Mouse (Mus musculus) hindbrain, embryonic 14.5 days (tissue): ENCODE measurements at regions not wholly inside any gene's neighbourhood (a gene's known extent, or its start where the extent isn't known, plus 50 kb on each side); places are given as distances from the start of the nearest gene placed in this dataset.

Experiments
- ATAC-seq: fragments of 200-750 bp; cut with Nextera tagmentation; 2 replicates; pipeline ENCODE4 v1.8.0; 2017; ENCODE audit warnings: moderate number of reproducible peaks, mild to moderate bottlenecking, moderate TSS enrichment, moderate library complexity; ENCODE audit not compliant: low FRiP score
- DNase-seq: peaks from one replicate; pipeline ENCODE4 v3.0.0-alpha.2; 2015; ENCODE audit warnings: low spot score
- H3K27ac ChIP-seq: fragments of 300-500 bp; sonication (generic); 2 replicates; pipeline ENCODE4 v1.5.1; 2014; ENCODE audit warnings: mild to moderate bottlenecking, moderate library complexity
- H3K27me3 ChIP-seq: fragments of 300-500 bp; sonication (generic); 2 replicates; pipeline ENCODE4 v1.6.1; 2014; ENCODE audit warnings: mild to moderate bottlenecking, low read length, mixed read lengths; ENCODE audit not compliant: control insufficient read depth, insufficient read depth
- H3K36me3 ChIP-seq: fragments of 300-500 bp; sonication (generic); replicated peaks from 2 replicates; pipeline ENCODE4 v1.6.1; 2014; ENCODE audit not compliant: control insufficient read depth, insufficient read depth
- H3K4me1 ChIP-seq: fragments of 300-500 bp; sonication (generic); replicated peaks from 2 replicates; pipeline ENCODE4 v1.6.1; 2014; ENCODE audit warnings: antibody characterized with exemption, low read length, mixed read lengths; ENCODE audit not compliant: control insufficient read depth, insufficient read depth
- H3K4me2 ChIP-seq: fragments of 300-500 bp; sonication (generic); replicated peaks from 2 replicates; pipeline ENCODE4 v1.6.1; 2014; ENCODE audit warnings: mild to moderate bottlenecking, moderate library complexity
- H3K4me3 ChIP-seq: fragments of 300-500 bp; sonication (generic); replicated peaks from 2 replicates; pipeline ENCODE4 v1.5.1; 2014; ENCODE audit warnings: mild to moderate bottlenecking, low read length
- H3K9ac ChIP-seq: fragments of 300-500 bp; sonication (generic); 2 replicates; pipeline ENCODE4 v1.6.1; 2014
- H3K9me3 ChIP-seq: fragments of 300-500 bp; sonication (generic); 2 replicates; pipeline ENCODE4 v1.6.1; 2016; ENCODE audit warnings: low read length; ENCODE audit not compliant: control insufficient read depth
- WGBS: fragments of 180-500 bp; shearing (Covaris S2); extraction: QIAGEN DNeasy Blood & Tissue Kit; methylation state at CpG from one replicate; pipeline ENCODE4 v1.1.7; 2014; 5-methylcytosine and 5-hydroxymethylcytosine counted together

- no peak overlapping the region for H3K27ac ChIP-seq
- no peak overlapping the region for H3K4me3 ChIP-seq
- ATAC-seq (peak; percentile 31; the same call in 1 of the 2 replicates), DNase-seq (no peak)
- H3K27me3 ChIP-seq: no peaks in the 10 kb centered on the region
- no peak overlapping the region for H3K9ac ChIP-seq
- H3K4me2 ChIP-seq: peak overlapping the region; percentile 10; the same call in 1 of the 2 replicates
- no peaks in the 10 kb centered on the region for H3K9me3 ChIP-seq
- no peaks in the 10 kb centered on the region for H3K36me3 ChIP-seq
- peaks cover 12% of the 10 kb centered on the region for H3K4me1 ChIP-seq
- 5% methylated on average over 9 of the region's 9 CpGs for WGBS
Measured at GRCm38 (mm10) chr11:82618457-82618856, 145.7 kb downstream of the Cct6b start.

DNA sequence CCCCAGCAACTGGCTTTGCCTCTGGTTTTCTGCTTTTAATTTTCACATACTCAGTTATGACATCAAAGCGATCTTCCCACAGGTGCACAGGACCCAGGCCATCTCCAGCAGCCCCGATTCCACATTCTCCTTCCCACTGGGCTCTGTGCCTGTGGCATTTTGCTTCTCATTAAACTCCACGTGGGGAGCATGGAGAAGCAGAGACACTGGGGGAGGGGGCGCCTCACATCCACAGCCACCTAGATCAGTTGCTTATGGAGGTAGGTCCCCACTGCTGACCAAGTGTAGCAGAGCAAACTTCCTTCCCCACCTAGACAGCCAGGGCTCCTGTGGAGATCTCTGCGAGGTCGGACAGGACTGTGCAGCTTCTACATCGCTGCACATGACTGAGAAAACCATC, 147.3 kb downstream of the Cct6b start:
- Histone ChIP-seq H3K36me3 (no peaks in the 10 kb centered on the region), H3K9ac (no peak overlapping the region), H3K27me3 (no peaks in the 10 kb centered on the region), H3K4me1 (peaks cover 12% of the 10 kb centered on the region), H3K4me3 (no peak overlapping the region), H3K4me2 (no peak overlapping the region), H3K9me3 (no peaks in the 10 kb centered on the region), H3K27ac (no peak overlapping the region)
- WGBS: 56% methylated on average over 7 of the region's 7 CpGs
- DNase-seq (no peak), ATAC-seq (no peak)

DNA sequence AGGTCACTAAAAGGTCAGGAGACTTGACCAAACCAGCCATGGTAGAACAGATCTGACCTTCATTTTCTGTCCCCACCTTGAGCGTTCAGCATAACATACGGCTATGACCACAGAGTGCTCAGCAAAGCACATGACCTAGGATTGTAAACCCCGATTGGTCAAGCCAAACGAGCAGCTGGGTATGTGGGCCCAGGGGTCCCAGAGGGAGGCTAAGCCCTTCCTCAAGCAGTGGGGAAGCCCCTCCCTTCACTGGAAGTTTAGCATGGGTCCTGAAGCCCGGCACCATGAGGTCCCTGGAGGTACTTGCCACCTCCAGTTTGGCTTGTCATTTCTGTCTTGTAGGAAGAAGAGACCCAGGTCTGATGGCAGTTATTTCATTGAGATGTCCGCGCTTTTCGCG, 149.8 kb downstream of the Cct6b start:
- H3K27me3 ChIP-seq: no peaks in the 10 kb centered on the region; the same call in 1 of the 2 replicates
- 92% methylated on average over 9 of the region's 9 CpGs for WGBS
- H3K4me1 ChIP-seq: peaks cover 12% of the 10 kb centered on the region
- ATAC-seq (no peak), DNase-seq (no peak)
- no peak overlapping the region for H3K4me2 ChIP-seq
- no peak overlapping the region for H3K27ac ChIP-seq
- no peak overlapping the region for H3K9ac ChIP-seq
- no peaks in the 10 kb centered on the region for H3K9me3 ChIP-seq
- H3K4me3 ChIP-seq: no peak overlapping the region
- H3K36me3 ChIP-seq: no peaks in the 10 kb centered on the region

DNA sequence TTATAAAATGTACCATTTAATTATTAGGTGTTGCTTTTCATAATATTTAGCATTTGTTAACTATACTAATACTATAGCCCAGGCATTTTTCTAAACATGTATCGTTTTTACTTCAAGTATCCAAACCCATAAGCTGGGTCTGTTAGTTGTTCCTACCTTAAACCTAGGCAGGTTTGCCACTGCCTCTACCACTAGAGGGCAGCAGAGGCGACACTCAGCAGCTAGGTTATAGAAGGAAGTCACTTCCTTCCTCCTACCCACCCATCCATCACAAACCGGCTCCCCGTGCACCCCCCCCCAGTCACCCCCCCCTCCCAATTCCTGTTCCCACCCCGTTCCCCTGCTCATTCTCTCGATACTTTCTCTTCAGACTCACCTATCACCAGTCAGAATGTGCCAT, 150.6 kb downstream of the Cct6b start:
- Histone ChIP-seq H3K27ac (no peak overlapping the region), H3K27me3 (no peaks in the 10 kb centered on the region; the same call in 1 of the 2 replicates), H3K4me3 (no peak overlapping the region), H3K4me1 (peaks cover 12% of the 10 kb centered on the region), H3K36me3 (no peaks in the 10 kb centered on the region), H3K4me2 (no peak overlapping the region), H3K9ac (no peak overlapping the region), H3K9me3 (no peaks in the 10 kb centered on the region)
- ATAC-seq: no peak
- DNase-seq: peak; percentile 73
- 22% methylated on average over 6 of the region's 6 CpGs for WGBS

DNA sequence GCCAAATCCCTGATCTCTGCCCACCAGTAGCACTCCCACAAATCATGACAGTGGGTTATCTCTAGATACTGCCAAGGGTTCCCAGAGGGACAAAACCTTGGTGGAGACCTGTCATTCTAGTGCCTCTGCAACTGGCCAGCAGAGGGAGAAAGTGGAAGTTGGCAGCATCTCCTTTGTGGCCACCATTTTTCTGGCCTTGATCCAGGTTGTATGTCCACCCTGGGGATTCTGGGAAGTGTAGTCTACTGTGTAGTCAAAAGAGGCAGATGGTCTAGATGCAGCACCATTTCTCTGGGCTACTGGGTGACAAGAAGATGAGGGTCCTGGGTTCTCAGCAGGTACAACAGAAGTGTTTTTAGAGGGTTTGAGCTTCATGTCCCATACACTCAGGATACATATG, 152.1 kb downstream of the Cct6b start:
- Histone ChIP-seq H3K4me1 (peaks cover 6% of the 10 kb centered on the region; the same call in 1 of the 2 replicates), H3K4me2 (no peak overlapping the region), H3K27me3 (no peaks in the 10 kb centered on the region; the same call in 1 of the 2 replicates), H3K36me3 (no peaks in the 10 kb centered on the region), H3K9ac (no peak overlapping the region), H3K9me3 (no peaks in the 10 kb centered on the region), H3K27ac (no peak overlapping the region), H3K4me3 (no peak overlapping the region)
- DNase-seq: peak; percentile 71
- ATAC-seq: no peak

DNA sequence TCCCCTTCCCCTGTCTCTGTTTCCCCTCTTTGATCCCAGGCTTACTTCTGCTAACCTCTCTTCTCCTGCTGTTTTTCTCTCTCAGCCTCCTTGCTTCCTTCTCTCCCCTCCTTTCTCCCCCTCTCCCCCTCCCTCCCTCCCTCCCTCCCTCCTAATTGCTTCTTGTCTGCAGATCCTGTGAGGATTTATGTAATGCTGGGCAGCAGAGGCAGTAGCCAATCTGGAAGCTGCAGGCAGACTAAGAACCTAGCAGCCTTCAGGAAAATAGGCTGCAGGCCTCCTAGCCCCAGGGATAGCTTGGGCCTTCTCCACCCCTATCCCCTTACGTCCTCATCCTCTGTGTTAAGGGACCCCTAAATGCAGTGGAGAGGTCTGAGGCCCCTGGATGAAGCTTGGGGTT, 155.2 kb downstream of the Cct6b start:
- Histone ChIP-seq H3K27me3 (no peaks in the 10 kb centered on the region; the same call in 1 of the 2 replicates), H3K4me2 (no peak overlapping the region), H3K9me3 (no peaks in the 10 kb centered on the region), H3K4me3 (no peak overlapping the region), H3K36me3 (no peaks in the 10 kb centered on the region), H3K9ac (no peak overlapping the region), H3K4me1 (no peaks in the 10 kb centered on the region; the same call in 1 of the 2 replicates), H3K27ac (no peak overlapping the region)
- no peak for DNase-seq
- 50% methylated on average over 1 of the region's 1 CpGs for WGBS
- no peak for ATAC-seq

GRCm38 (mm10) chr11:82607661-82608060, 156.5 kb downstream of the Cct6b start:
- ATAC-seq: no peak
- H3K4me1 ChIP-seq: peaks cover 8% of the 10 kb centered on the region
- no peak overlapping the region for H3K4me2 ChIP-seq
- H3K4me3 ChIP-seq: no peak overlapping the region
- H3K9ac ChIP-seq: no peak overlapping the region
- no peaks in the 10 kb centered on the region for H3K9me3 ChIP-seq
- no peaks in the 10 kb centered on the region for H3K36me3 ChIP-seq
- DNase-seq: no peak
- 84% methylated on average over 5 of the region's 5 CpGs for WGBS
- no peaks in the 10 kb centered on the region; the same call in 1 of the 2 replicates for H3K27me3 ChIP-seq
- H3K27ac ChIP-seq: no peak overlapping the region

GRCm38 (mm10) chr11:82604251-82604835, 159.8 kb downstream of the Cct6b start:
- Histone ChIP-seq H3K27me3 (no peaks in the 10 kb centered on the region), H3K36me3 (no peaks in the 10 kb centered on the region), H3K27ac (no peak overlapping the region), H3K9ac (no peak overlapping the region), H3K4me2 (no peak overlapping the region), H3K4me1 (peaks cover 15% of the 10 kb centered on the region), H3K4me3 (no peak overlapping the region), H3K9me3 (no peaks in the 10 kb centered on the region)
- ATAC-seq (no peak), DNase-seq (no peak)
- 75% methylated on average over 7 of the region's 7 CpGs for WGBS

DNA sequence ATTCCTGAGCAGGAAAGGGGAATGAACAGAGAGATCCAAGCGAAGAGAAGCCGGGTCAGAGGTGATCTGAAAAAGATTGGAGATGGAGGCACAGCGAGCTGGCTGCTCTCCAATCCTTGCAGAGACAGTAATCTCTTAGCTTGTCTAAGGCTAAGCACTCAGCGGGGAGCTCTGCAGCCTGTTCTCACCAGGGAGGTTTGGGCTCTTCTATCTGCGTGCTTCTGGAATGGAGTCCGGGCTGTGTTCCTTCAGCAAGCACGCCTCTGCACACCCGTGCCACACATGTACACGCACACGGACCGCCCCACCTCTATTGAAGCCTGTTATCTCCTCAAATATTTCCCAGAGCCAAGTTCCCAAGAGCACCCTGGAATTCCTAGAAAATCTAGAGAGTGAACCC, 161.3 kb downstream of the Cct6b start:
- Histone ChIP-seq H3K27me3 (no peaks in the 10 kb centered on the region), H3K4me2 (no peak overlapping the region), H3K4me3 (no peak overlapping the region), H3K27ac (0 out of 2 replicates have a peak overlapping the region, but pooled peaks have one; percentile 11), H3K36me3 (no peaks in the 10 kb centered on the region), H3K9ac (no peak overlapping the region), H3K4me1 (peaks cover 16% of the 10 kb centered on the region), H3K9me3 (no peaks in the 10 kb centered on the region)
- 26% methylated on average over 11 of the region's 11 CpGs for WGBS
- ATAC-seq: no peak
- DNase-seq: no peak

DNA sequence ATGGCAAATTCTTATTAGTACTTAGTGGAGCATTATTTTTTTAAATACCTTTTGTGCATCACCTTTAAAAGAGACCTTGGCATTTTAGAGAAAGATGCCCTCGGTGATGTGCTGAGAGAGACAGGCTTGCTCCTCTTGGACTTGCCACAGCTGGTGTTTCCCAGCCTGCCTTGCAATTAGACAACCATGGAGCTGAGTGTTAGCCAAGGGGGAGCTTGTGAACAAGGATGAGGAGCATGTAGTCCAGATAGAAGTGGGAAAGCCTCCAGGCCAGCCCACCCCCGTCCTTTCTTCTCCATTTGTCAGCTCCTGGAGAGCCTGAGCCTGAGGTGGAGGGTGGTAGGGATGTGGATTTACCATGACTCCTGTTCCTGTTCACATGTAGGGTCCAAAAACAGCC, 161.9 kb downstream of the Cct6b start:
- Histone ChIP-seq H3K9ac (no peak overlapping the region), H3K4me1 (peaks cover 16% of the 10 kb centered on the region)
- ATAC-seq: no peak

More for the DNA sequence above, 161.9 kb downstream of the Cct6b start:
- Histone ChIP-seq H3K4me2 (no peak overlapping the region), H3K27me3 (no peaks in the 10 kb centered on the region), H3K36me3 (no peaks in the 10 kb centered on the region), H3K27ac (no peak overlapping the region), H3K9me3 (no peaks in the 10 kb centered on the region), H3K4me3 (no peak overlapping the region)
- 51% methylated on average over 2 of the region's 2 CpGs for WGBS
- no peak for DNase-seq
